Mouse (Mus musculus): ENCODE results near the gene Rasgrf2. TPM values are rescaled to one million over a fixed set of nuclear protein-coding genes. Genes with fewer than 3 reads are reported as not detected.

Gene Rasgrf2
- polyA plus RNA-seq, 1 experiment from 2014 or later: not detected

DNA sequence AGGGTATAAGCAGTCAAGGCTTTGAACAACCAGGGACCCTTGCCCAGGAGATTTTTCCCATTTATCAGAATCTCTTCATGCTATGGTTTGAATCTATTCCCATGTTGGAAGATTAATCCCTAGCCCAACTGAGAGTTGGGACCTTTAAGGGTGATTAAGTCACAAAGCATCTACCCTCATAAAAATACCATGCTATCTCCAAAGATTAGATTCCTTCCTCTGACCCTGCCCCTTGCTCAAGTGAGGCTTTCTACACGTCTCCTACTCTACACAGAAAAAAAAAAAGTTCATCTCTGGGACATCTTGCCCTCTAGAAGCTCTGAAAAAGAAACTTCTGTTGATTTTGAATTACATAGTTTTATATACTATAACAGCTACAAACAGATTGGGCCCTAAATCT lies 154.5 kb downstream of the Rasgrf2 start:
- WGBS: 83% methylated on average over 1 of the region's 1 CpGs
- no peaks in the 10 kb centered on the region for H3K9me3 ChIP-seq
- no peak for DNase-seq (ENCODE audit: low spot score)
- H3K27ac ChIP-seq: no peak overlapping the region
- H3K4me1 ChIP-seq (replicated peaks): no peaks in the 10 kb centered on the region
- H3K4me3 ChIP-seq: no peak overlapping the region
- H3K36me3 ChIP-seq: no peaks in the 10 kb centered on the region
- no peaks in the 10 kb centered on the region for H3K27me3 ChIP-seq (ENCODE audit: insufficient read depth, poor library complexity, severe bottlenecking)

DNA sequence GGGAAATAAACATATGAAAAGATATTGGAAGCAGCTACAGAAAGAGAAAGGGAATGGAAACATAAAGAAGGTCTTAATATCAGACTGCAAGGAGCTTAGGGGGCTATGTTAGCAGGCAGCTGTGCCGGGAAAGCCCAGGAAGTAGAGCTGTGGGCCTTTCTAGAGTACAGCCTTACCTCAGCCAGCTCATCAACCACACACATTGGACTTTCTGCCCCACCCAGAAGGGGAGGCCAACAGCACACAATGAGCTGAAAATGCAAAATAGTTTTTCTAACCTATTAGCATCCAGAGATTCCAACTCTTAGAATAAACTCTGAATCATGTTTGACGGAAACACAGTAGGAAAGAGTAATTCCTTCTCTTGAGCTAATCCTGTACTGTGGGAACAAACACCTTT lies 154.9 kb downstream of the Rasgrf2 start:
- Histone ChIP-seq H3K9me3 (no peaks in the 10 kb centered on the region), H3K27me3 (ENCODE audit: insufficient read depth, poor library complexity, severe bottlenecking) (no peaks in the 10 kb centered on the region), H3K4me3 (no peak overlapping the region), H3K27ac (no peak overlapping the region), H3K36me3 (no peaks in the 10 kb centered on the region), H3K4me1 (replicated peaks) (no peaks in the 10 kb centered on the region)
- DNase-seq (ENCODE audit: low spot score): no peak
- 88% methylated on average over 2 of the region's 2 CpGs for WGBS

DNA sequence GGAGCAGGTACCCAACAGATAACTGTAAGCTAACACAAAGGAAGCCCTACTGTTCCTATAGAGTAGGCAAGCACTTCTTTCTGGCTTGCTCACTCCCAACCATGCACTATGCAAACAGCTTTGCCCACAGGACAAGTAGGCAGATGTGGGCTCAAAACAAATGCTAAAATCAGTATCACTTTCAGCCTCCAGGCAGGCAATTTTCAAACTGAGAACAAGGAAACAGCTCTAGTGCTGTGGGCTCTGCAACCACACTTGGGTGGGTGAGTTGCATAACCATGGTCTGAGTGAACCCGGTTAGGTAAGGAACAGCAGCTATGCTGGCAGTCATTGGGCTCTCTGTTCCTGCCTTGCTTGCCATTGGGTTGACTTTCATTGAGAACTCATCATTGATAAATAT lies 157.3 kb downstream of the Rasgrf2 start:
- no peaks in the 10 kb centered on the region for H3K4me1 ChIP-seq (replicated peaks)
- WGBS: 95% methylated on average over 1 of the region's 1 CpGs
- no peak overlapping the region for H3K27ac ChIP-seq
- H3K27me3 ChIP-seq (ENCODE audit: insufficient read depth, poor library complexity, severe bottlenecking): no peaks in the 10 kb centered on the region
- H3K4me3 ChIP-seq: no peak overlapping the region
- DNase-seq (ENCODE audit: low spot score): no peak
- H3K9me3 ChIP-seq: no peaks in the 10 kb centered on the region
- no peaks in the 10 kb centered on the region for H3K36me3 ChIP-seq

DNA sequence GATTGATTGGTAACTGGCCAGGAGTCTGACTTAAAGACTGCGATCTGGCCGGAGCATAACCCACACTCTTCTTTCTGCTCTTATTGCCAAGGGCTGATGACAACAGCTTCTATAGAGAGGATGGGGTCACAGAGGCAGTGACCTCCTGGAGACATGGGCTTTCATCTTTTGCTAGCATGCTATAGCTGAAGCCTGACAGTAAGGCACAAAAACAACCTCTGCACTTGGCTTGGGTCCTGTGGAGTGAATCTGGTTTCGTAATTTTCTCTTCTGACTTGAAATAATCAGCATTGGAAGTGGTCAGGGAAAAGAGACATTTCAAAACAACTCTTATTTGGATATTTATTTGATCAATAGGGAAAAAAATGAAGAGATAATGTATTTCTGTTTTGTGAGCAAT lies 160.2 kb downstream of the Rasgrf2 start:
- Histone ChIP-seq H3K4me3 (no peak overlapping the region), H3K36me3 (no peaks in the 10 kb centered on the region), H3K4me1 (replicated peaks) (no peaks in the 10 kb centered on the region), H3K27me3 (ENCODE audit: insufficient read depth, poor library complexity, severe bottlenecking) (no peaks in the 10 kb centered on the region), H3K9me3 (no peaks in the 10 kb centered on the region), H3K27ac (no peak overlapping the region)
- 82% methylated on average over 3 of the region's 3 CpGs for WGBS
- DNase-seq (ENCODE audit: low spot score): no peak

DNA sequence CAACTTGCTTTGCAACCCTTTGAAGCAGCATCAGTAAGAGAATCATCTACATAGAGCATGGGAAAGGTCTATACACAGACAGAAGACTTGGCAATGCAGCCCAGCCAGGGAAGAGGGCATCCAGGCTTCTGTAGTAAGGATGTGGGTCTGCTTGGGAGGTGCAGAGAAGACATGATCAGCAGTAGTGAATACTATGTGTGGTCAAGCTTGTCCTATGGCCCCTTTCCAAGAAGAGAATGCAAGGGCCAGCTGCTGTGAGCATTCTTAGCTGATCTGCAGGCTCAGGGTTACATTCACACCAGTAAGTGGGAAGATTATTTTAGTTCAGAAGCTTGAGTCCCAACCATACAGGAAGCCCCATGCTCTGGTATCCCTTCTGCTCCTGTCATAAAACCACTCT lies 175.0 kb downstream of the Rasgrf2 start:
- H3K27ac ChIP-seq: no peak overlapping the region

DNA sequence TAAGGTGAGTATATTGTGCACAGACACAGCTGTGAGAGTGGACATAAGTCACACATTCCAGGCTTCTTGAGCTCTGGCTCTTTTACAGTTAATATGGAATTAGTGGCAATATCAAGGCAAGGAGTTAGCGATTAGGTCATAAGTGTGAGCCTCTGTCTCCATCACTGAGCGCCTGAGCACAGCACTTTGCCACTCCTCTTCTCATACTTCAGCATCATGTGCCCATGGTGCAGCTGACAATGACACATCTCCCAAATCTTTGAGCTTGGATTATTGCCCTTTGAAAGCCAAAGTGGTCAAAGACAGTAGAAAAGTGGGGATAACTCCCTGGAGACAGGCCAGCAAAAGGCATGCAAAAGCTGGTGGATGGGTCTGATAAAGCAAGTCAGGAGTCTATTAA lies 175.8 kb downstream of the Rasgrf2 start:
- H3K36me3 ChIP-seq: no peaks in the 10 kb centered on the region
- no peaks in the 10 kb centered on the region for H3K4me1 ChIP-seq (replicated peaks)
- 92% methylated on average over 2 of the region's 2 CpGs for WGBS
- H3K27me3 ChIP-seq (ENCODE audit: insufficient read depth, poor library complexity, severe bottlenecking): no peaks in the 10 kb centered on the region
- H3K9me3 ChIP-seq: no peaks in the 10 kb centered on the region
- DNase-seq (ENCODE audit: low spot score): no peak
- no peak overlapping the region for H3K27ac ChIP-seq
- no peak overlapping the region for H3K4me3 ChIP-seq

More for the DNA sequence above, 175.0 kb downstream of the Rasgrf2 start:
- no peaks in the 10 kb centered on the region for H3K4me1 ChIP-seq (replicated peaks)
- H3K36me3 ChIP-seq: no peaks in the 10 kb centered on the region
- no peak overlapping the region for H3K4me3 ChIP-seq
- H3K27me3 ChIP-seq (ENCODE audit: insufficient read depth, poor library complexity, severe bottlenecking): no peaks in the 10 kb centered on the region
- no peaks in the 10 kb centered on the region for H3K9me3 ChIP-seq
- DNase-seq (ENCODE audit: low spot score): no peak

DNA sequence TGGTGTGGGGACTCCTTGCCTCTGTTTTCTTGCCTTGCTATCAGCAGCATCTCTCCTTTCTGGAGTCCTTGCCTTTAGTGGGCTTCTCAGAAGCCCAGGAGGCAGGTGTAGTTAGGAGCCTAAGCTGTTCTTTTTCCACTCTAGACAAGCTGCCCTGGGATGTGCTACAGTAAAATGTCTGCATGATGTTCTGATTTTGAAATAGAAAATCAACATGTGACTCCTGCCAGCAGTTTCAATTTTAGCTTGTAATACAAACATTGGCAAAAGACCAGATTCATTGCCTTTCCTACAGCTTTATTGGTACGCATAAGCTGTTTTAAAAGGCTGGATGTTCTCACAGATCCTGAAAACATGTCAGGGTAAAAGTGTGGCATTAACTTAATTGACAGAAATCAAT lies 176.3 kb downstream of the Rasgrf2 start:
- Histone ChIP-seq H3K9me3 (no peaks in the 10 kb centered on the region), H3K4me1 (replicated peaks) (no peaks in the 10 kb centered on the region), H3K36me3 (no peaks in the 10 kb centered on the region), H3K4me3 (no peak overlapping the region), H3K27me3 (ENCODE audit: insufficient read depth, poor library complexity, severe bottlenecking) (no peaks in the 10 kb centered on the region), H3K27ac (no peak overlapping the region)
- no peak for DNase-seq (ENCODE audit: low spot score)
- 97% methylated on average over 1 of the region's 1 CpGs for WGBS

DNA sequence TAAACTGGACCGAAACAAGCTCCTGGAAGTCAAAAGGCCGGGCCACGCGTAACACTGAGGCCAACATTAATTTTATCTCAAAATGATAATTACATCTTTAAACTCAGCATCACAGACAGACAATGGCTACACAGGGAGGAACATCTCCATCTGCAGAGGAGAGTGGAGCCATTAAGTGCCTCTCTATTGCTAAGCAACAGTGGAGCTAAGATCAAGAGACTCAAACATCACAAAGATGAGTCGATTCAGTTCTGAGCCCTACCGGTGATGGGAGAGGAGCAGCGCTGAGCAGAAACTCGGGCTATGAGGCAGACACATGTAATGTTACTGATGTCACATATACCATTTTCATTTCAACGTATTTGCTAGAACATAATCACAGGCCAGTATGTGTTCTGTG lies 191.3 kb downstream of the Rasgrf2 start:
- WGBS: 90% methylated on average over 9 of the region's 9 CpGs
- DNase-seq (ENCODE audit: low spot score): no peak
- H3K4me3 ChIP-seq: no peak overlapping the region

DNA sequence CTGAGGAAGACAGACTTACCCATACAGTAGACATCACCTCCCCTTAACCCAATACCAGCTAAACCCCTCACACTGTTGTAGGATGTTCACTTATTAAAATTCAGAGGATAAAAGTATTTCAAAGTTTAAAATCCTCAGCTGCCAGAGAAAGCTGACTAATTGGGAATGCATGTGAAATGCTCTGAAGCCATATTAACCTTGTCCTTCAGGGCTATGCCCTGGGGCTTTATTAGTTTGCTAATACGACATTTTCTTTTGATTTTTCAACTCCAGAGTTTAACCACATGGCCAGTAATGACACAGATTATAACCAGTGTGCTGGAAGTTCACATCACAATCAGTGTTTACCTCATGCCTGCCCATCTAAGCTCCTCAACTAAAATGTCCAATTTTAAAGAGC lies 192.6 kb downstream of the Rasgrf2 start:
- Histone ChIP-seq H3K27me3 (ENCODE audit: insufficient read depth, poor library complexity, severe bottlenecking) (no peaks in the 10 kb centered on the region), H3K27ac (no peak overlapping the region), H3K36me3 (no peaks in the 10 kb centered on the region), H3K4me3 (no peak overlapping the region), H3K9me3 (no peaks in the 10 kb centered on the region), H3K4me1 (replicated peaks) (no peaks in the 10 kb centered on the region)
- WGBS: 68% methylated on average over 1 of the region's 1 CpGs
- DNase-seq (ENCODE audit: low spot score): no peak

More for the DNA sequence above, 191.3 kb downstream of the Rasgrf2 start:
- Histone ChIP-seq H3K36me3 (no peaks in the 10 kb centered on the region), H3K27ac (no peak overlapping the region), H3K9me3 (no peaks in the 10 kb centered on the region), H3K4me1 (replicated peaks) (no peaks in the 10 kb centered on the region), H3K27me3 (ENCODE audit: insufficient read depth, poor library complexity, severe bottlenecking) (no peaks in the 10 kb centered on the region)

DNA sequence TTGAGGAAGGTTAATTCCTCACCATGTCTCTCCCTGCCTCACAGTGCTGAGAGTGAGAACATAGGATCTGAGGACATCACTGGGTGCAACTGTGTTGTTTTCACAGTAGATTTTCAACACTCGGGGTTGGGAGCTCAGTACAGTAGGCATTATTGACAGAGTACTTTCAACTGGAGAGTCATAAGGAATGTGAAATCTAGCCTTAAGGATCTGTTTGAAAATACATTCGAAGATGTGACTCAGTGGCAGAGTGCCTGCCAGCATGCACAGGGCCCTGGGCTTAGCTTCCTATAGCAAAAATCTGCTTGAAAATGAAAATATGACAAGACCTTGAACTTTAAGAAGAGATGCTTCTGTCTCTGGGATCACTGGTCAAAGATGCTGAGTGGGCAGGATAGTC lies 194.2 kb downstream of the Rasgrf2 start:
- 88% methylated on average over 2 of the region's 2 CpGs for WGBS

DNA sequence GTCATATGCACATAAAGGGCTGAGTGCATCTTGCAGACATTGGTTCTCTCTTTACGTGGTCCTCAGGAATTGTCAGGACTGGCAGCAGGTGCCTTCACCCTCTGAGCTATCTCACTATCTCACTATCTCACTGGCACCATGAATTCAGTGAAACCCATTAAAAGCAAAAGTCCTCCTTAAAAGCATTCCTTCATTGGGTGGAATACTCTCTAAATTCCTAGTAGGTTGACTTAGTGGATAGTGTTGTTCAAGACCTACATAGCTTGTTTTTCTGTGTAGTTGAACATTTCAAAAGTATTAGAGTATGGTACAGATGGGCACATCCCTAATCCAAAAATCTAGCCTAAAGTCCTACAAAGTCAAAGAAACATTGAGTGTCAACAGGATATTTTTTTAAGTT lies 199.3 kb downstream of the Rasgrf2 start:
- Histone ChIP-seq H3K9me3 (no peaks in the 10 kb centered on the region), H3K4me1 (replicated peaks) (no peaks in the 10 kb centered on the region), H3K36me3 (no peaks in the 10 kb centered on the region), H3K27me3 (ENCODE audit: insufficient read depth, poor library complexity, severe bottlenecking) (no peaks in the 10 kb centered on the region), H3K4me3 (no peak overlapping the region), H3K27ac (no peak overlapping the region)
- 93% methylated on average over 1 of the region's 1 CpGs for WGBS
- DNase-seq (ENCODE audit: low spot score): no peak

More for the DNA sequence above, 194.2 kb downstream of the Rasgrf2 start:
- no peak overlapping the region for H3K4me3 ChIP-seq
- no peaks in the 10 kb centered on the region for H3K27me3 ChIP-seq (ENCODE audit: insufficient read depth, poor library complexity, severe bottlenecking)
- H3K36me3 ChIP-seq: no peaks in the 10 kb centered on the region
- no peak for DNase-seq (ENCODE audit: low spot score)
- H3K27ac ChIP-seq: no peak overlapping the region
- H3K4me1 ChIP-seq (replicated peaks): no peaks in the 10 kb centered on the region
- no peaks in the 10 kb centered on the region for H3K9me3 ChIP-seq

DNA sequence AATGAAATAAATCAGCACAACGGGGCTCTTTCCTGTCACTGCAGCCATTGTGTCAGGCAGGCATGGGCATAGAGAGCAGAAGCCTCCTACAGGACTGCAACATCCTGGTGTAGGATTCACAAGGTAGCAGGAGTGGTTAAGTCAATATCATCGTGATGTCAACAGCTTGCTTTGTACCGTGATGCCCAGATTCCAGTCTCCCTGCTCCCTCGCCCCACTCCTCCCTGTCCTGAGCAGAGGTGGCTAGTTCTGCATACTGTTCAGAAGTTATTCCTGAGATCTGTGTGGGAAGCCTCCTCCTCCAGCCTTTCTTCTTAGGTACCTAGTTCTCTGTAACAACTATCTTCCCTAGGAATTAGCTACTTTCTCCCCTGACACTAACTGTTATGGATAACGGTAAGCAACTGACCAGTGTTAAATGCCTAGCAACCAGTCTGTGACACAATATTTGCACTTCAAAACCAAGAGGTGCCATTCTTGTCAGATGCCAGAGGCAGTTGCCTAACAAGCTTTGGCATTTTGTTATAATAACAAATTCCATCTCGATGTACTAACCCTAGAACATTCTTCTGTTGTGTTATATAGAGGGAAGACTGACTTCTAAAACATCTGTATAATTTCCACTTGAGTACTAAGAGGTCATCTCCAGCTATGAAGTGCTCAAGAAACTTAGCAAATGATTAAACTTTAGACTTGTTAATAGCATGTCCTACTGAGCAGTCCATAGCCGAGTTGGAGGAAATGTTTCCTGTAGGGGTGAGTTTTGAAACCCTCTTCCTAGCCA lies 201.3 kb downstream of the Rasgrf2 start:
- H3K27me3 ChIP-seq (ENCODE audit: insufficient read depth, poor library complexity, severe bottlenecking): no peaks in the 10 kb centered on the region
- H3K4me1 ChIP-seq (replicated peaks): no peaks in the 10 kb centered on the region
- WGBS: 87% methylated on average over 7 of the region's 7 CpGs

DNA sequence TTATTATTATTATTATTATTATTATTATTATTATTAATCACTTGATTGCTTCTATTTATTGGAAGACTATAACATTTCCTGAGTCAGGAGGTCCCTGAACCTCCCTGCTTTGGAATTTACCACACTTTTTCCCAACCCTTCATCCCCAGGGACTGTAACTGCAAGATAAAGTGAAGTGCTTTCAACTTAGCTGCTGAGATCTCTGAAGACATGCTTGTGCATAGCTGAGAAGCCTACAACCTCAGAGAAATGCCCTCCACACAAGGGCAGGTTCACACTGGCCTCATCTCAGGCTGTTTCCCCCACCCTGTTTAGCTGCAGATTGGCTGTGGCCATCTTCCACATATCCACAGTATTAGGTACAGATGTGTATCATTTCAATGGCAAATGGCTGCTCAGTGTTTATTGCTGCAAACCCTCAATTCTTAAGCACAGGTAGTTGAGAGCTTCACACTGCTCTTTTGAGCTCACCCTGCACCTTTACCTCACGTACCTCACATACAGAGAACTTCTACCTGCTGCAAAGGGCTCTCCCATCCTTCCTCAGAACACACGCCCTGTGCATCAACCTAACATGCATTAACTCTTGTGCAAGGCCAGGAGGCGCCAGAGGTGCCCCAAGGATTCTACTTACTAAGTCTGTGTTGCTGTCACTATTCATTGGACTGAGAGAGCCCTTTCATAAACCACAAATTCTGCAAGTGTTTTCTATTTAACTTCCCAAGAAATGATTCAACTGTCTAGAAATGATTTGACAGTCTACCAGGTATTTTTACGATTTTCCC lies 202.7 kb downstream of the Rasgrf2 start:
- H3K9me3 ChIP-seq: no peaks in the 10 kb centered on the region
- no peak overlapping the region for H3K27ac ChIP-seq
- no peaks in the 10 kb centered on the region for H3K27me3 ChIP-seq (ENCODE audit: insufficient read depth, poor library complexity, severe bottlenecking)
- H3K36me3 ChIP-seq: no peaks in the 10 kb centered on the region
- DNase-seq (ENCODE audit: low spot score): no peak
- no peak overlapping the region for H3K4me3 ChIP-seq
- no peaks in the 10 kb centered on the region for H3K4me1 ChIP-seq (replicated peaks)
- 70% methylated on average over 4 of the region's 4 CpGs for WGBS

More for the DNA sequence above, 201.3 kb downstream of the Rasgrf2 start:
- DNase-seq (ENCODE audit: low spot score): no peak
- no peaks in the 10 kb centered on the region for H3K9me3 ChIP-seq
- no peaks in the 10 kb centered on the region for H3K36me3 ChIP-seq
- no peak overlapping the region for H3K4me3 ChIP-seq
- H3K27ac ChIP-seq: no peak overlapping the region

All from hindbrain, embryonic 10.5 days (tissue).